Mouse (Mus musculus): ENCODE measurements around the gene Bloc1s1.

Gene Bloc1s1

DNA sequence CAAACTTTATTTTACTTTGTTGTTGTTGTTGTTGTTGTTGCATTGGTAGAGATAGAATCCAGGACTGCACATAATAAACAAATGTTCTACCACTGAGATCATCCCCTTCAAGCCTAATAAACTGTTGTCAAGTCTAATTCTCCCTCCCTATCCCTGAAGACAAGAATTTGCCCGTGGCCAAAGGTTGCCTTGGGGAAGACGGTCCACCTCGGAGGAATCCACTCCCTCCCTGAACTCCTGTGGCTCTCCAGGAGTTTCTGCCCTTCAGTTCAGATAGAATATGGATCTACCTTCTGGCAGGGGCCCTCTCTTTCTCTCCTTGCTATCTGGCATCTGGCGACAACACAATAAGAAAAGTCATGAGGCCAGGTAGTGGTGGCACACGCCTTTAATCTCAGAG, 19.0 kb downstream of the Bloc1s1 start:
- DNase-seq (ENCODE audit: low spot score) = no peak

DNA sequence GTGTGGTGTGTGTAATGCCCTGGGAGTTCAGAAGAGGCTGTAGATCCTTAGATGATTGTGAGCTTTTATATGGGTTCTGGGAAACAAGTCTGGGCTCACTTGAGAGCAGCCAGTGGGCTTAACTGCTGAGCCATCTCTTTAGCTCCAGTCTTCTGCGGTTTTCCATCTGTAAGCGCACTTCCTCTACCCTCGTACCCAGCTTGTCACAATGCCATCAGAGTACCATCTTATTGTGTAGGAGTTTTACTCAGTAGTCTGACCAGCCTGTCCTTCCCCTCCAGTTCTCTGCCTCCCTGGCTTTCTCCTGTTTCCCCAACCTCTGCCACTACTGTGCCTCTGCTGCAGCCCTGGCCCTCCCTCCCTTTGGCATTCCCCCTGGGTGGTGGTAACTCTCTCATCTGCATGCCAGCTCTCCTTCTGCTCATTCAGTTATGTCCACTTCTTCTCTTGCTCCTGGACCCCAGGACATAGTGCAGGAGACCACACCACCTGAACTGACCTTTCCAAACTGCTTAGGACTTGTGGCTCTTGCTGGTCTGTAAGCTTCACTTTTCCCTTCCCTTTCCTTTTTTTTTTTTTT, 21.3 kb downstream of the Bloc1s1 start:
- no peak for DNase-seq (ENCODE audit: low spot score)

GRCm38 (mm10) chr10:128901409-128901808, 22.4 kb downstream of the Bloc1s1 start:
- no peak for DNase-seq (ENCODE audit: low spot score)

- no peak for DNase-seq (ENCODE audit: low spot score)
Observed at GRCm38 (mm10) chr10:128900698-128901097, 23.1 kb downstream of the Bloc1s1 start, which contains the start of gene Cd63. Cd63 (plus strand) TSS chr10:128900989.

GRCm38 (mm10) chr10:128899759-128900490, 23.9 kb downstream of the Bloc1s1 start:
- no peak for DNase-seq (ENCODE audit: low spot score)

DNA sequence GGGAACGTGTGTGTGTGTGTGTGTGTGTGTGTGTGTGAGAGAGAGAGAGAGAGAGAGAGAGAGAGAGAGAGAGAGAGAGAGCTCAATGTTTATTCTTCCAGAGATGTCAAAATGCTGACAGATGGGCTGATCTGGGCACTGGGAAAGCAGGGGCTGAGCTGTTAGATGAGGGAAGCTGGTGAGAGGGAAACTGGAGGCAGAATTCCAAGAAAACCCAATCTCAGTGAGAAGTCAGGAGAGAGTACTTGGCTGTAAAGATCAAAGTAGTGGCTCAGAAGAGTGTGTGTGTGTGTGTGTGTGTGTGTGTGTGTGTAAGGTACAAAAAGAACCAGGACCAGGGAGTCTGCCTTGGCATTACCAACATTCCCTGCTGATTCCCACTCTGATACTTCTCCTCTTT, 26.3 kb downstream of the Bloc1s1 start:
- no peak for DNase-seq (ENCODE audit: low spot score)

DNA sequence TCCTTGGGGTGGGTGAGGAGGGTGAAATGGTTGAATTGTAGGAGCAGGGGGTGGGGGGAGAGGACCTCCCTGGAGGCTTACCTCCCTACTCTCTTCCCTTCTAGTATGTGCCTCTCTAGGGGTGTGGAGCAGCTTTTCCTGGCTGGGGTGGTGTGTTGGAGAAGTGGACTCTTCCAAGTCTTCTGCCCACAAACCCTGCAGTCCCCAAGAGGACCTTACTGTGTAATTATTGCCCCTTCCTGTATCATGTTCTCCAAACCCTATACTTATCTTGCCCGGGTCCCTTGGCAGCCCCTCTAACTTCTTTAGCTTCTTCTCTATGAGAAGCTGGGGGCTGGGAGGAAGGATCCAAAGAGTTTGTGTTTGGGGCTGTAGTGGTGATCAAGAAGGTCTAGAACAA, 27.0 kb downstream of the Bloc1s1 start:
- no peak for DNase-seq (ENCODE audit: low spot score)

GRCm38 (mm10) chr10:128895952-128896693, 27.7 kb downstream of the Bloc1s1 start:
- no peak for DNase-seq (ENCODE audit: low spot score)

DNA sequence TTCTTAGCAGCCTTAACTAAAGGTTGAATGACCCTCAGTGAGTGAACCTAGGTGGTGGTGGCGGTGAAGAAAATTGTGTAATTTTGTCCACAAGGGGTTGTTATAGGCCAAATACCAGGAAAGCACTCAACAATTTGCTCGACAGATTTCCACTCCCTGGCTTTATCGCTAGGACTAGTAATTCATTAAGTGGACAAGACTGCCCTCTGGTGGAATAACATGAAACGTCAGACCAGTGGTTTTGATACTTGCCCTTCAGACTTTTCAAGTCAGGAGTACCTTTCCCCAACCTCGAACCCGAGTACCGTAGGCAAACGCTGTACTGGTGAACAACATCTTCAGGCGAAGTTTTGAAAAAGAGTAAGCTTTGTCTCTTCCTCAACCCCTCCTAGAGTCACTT, 28.4 kb downstream of the Bloc1s1 start:
- peak; percentile 81 for DNase-seq (ENCODE audit: low spot score)

DNA sequence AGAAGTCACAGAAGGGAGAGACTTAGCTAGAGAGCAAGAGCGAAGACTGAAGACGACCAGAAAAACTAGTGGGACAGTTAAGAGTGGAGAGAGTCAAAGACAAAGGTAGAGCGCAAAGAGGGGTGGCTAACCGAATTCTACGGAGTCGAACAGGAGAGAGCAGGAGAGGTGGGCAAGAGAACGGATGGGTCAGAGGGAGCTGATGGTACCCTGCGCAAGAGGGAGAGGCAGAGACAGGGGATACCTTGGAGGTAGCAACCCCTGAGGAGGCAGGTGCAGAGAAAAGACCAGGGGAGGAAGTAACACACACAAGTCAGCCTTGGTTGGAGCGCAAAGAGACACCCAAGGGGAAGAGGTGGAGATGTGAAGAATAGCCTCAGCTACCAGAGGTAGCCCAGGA, 31.6 kb downstream of the Bloc1s1 start:
- DNase-seq (ENCODE audit: low spot score) = no peak

- DNase-seq (ENCODE audit: low spot score) = no peak
Observed at GRCm38 (mm10) chr10:128891296-128892094, 32.3 kb downstream of the Bloc1s1 start, which contains the start of gene Gdf11. Gdf11 (minus strand) TSS chr10:128891718.

- no peak for DNase-seq (ENCODE audit: low spot score)
Observed at GRCm38 (mm10) chr10:128890383-128891295, 33.2 kb downstream of the Bloc1s1 start.

DNA sequence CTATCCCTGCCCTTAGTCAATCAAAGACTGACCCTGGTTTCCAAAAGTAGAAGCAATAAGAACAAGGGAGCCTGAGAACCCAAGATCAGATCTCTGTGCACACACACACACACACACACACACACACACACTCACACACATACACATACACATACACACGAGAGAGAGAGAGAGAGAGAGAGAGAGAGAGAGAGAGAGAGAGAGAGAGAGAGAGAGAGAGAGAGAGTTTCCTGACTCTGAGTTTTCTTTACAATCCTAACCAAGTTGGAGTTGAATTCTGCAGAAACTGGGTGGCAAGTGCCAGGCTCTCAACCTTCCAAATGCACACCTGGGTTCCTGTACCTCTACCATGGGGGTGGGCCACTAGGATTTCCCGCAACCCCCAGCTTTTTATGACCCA, 34.0 kb downstream of the Bloc1s1 start:
- DNase-seq (ENCODE audit: low spot score) = no peak

DNA sequence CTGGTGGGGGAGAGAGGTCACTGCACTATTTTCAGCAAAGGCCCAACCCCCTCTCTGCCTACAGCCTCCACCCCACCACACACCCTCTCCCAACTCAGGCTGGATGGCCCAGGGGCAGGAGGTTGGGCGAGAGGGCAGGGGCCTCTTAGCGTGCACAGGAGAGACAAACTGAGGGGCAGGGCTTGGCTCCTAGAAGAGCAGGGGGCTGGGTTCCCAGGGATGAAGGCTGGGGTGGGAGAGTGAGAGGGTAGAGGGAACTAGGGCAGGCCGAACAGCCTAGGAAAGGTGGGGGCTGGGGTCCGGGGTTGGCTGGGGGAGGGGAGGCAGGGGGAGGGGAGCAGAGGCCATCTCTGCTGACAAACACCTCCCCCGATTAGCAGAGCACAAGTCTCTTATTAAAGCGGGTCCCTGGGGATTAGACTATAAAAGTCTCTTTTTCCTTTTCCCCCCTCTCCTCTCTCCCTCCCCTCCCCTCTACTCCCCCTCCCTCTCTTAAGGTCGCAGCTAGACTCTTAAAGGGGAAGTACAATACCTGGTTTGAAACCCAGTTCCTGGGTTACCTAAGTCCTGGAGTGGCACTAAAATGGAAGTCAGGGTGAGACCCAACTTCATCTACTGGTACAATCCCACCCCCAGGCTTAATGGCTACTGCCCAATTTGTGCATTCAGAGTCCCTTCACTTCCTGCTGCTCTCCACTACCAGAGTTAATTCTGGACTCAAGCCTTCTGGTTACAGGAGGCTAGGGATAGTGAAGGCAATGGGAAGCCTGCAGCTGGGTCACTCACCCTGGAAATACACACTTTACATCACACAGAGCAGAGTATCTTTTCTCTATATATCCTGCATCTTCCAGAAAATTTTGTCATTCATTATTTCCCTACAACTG, 34.7 kb downstream of the Bloc1s1 start:
- DNase-seq (ENCODE audit: low spot score) = no peak

GRCm38 (mm10) chr10:128882067-128882466, 41.8 kb downstream of the Bloc1s1 start:
- DNase-seq (ENCODE audit: low spot score) = no peak

DNA sequence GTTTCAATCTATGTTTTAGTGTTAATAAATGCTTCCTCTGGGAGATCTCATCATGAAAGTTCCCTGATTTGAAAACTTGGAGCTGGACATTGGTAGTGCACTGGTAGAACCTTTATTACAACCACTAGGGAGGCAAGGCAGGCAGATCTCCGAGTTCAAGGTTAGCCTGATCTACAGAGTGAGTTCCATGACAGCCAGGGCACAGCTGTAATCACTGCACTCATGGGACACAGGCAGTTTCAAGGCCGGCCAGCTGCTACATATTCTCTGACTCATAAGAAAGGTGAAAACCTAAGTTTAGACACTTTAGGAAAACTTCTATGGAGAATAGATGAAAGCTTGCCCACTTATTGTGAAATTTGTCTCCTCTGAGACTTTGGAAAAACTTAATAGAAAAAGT, 45.0 kb downstream of the Bloc1s1 start:
- no peak for DNase-seq (ENCODE audit: low spot score)

GRCm38 (mm10) chr10:128878291-128878690, 45.5 kb downstream of the Bloc1s1 start:
- no peak for DNase-seq (ENCODE audit: low spot score)

GRCm38 (mm10) chr10:128870341-128870740, 53.5 kb downstream of the Bloc1s1 start:
- no peak for DNase-seq (ENCODE audit: low spot score)

All from ovary, postnatal 14 days (tissue).